Mouse (Mus musculus) left cerebral cortex, postnatal 4 days (tissue): ENCODE results near the gene Rps6ka1. TPM values are rescaled to one million over a fixed set of nuclear protein-coding genes. Genes with fewer than 3 reads are reported as not detected.
"Not testable (repeated sequence)": the region's sequence is repeated elsewhere in the genome, so short reads cannot be mapped to it uniquely, and the experiment has no call there.

Experiments used
- DNase-seq: peaks from one replicate; pipeline ENCODE4 v3.0.0-alpha.2; 2022
- intact Hi-C: fragments of 180-260 bp; cut with DNase I; formaldehyde crosslinking; loops from one replicate; pipeline ENCODE4 v1.15.1; 2025
- total RNA-seq, 2 experiments: library from RNA; stranded (reverse); gene quantifications; 2 replicates each; pipeline ENCODE4 v1.2.3; 2021

The Rps6ka1 gene
- total RNA-seq, result 10 to 100 TPM; 16.8 to 18.7 TPM

- peak; percentile 56 for DNase-seq
- intact Hi-C loops, result no loop called here
Measured at GRCm38 (mm10) chr4:133887672-133888453, at the start of gene Rps6ka1. Gene Rps6ka1, minus strand, starts transcription at chr4:133887797.

- intact Hi-C loops, result no loop called here
- DNase-seq, result no peak
Measured at GRCm38 (mm10) chr4:133931785-133932184, 44.2 kb upstream of the Rps6ka1 start.

GRCm38 (mm10) chr4:133931349-133931748 is 43.8 kb upstream of the Rps6ka1 start:
- DNase-seq, result no peak
- intact Hi-C loops, result no loop called here

GRCm38 (mm10) chr4:133929278-133929670 is 41.7 kb upstream of the Rps6ka1 start:
- no peak for DNase-seq
- intact Hi-C loops, result no loop called here

GRCm38 (mm10) chr4:133928576-133929277 is 41.1 kb upstream of the Rps6ka1 start:
- no peak for DNase-seq
- intact Hi-C loops, result no loop called here

- intact Hi-C loops, result no loop called here
- no peak for DNase-seq
Measured at GRCm38 (mm10) chr4:133925204-133925603, 37.6 kb upstream of the Rps6ka1 start.

GRCm38 (mm10) chr4:133923743-133924142 is 36.1 kb upstream of the Rps6ka1 start:
- intact Hi-C loops, result no loop called here
- no peak for DNase-seq

GRCm38 (mm10) chr4:133918093-133918825 is 30.7 kb upstream of the Rps6ka1 start:
- intact Hi-C loops, result loop anchor here (10.0 kb wide), 1 partner anchor 47 kb away; the partner anchor contains the start of gene Hmgn2
- DNase-seq, result not testable (repeated sequence)

GRCm38 (mm10) chr4:133911983-133912382 is 24.4 kb upstream of the Rps6ka1 start:
- intact Hi-C loops, result loop anchor here (10.0 kb wide), 1 partner anchor 53 kb away; the partner anchor contains the start of gene Hmgn2

GRCm38 (mm10) chr4:133910236-133911211 is 22.9 kb upstream of the Rps6ka1 start:
- intact Hi-C loops, result loop anchor here (10.0 kb wide), 1 partner anchor 54 kb away; the partner anchor contains the start of gene Hmgn2
- DNase-seq, result peak; percentile 95

More at GRCm38 (mm10) chr4:133911983-133912382, 24.4 kb upstream of the Rps6ka1 start:
- DNase-seq, result no peak

GRCm38 (mm10) chr4:133908051-133908450 is 20.5 kb upstream of the Rps6ka1 start:
- intact Hi-C loops, result no loop called here
- no peak for DNase-seq

GRCm38 (mm10) chr4:133907086-133907485 is 19.5 kb upstream of the Rps6ka1 start:
- DNase-seq, result no peak

GRCm38 (mm10) chr4:133906336-133906735 is 18.7 kb upstream of the Rps6ka1 start:
- intact Hi-C loops, result not testable (repeated sequence)

More at GRCm38 (mm10) chr4:133907086-133907485, 19.5 kb upstream of the Rps6ka1 start:
- intact Hi-C loops, result no loop called here

GRCm38 (mm10) chr4:133905167-133905566 is 17.6 kb upstream of the Rps6ka1 start:
- no peak for DNase-seq
- intact Hi-C loops, result no loop called here

More at GRCm38 (mm10) chr4:133906336-133906735, 18.7 kb upstream of the Rps6ka1 start:
- DNase-seq, result not testable (repeated sequence)

- intact Hi-C loops, result no loop called here
- no peak for DNase-seq
Measured at GRCm38 (mm10) chr4:133904326-133904725, 16.7 kb upstream of the Rps6ka1 start.

GRCm38 (mm10) chr4:133903372-133903771 is 15.8 kb upstream of the Rps6ka1 start:
- DNase-seq, result no peak

GRCm38 (mm10) chr4:133902510-133902909 is 14.9 kb upstream of the Rps6ka1 start:
- DNase-seq, result no peak
- intact Hi-C loops, result no loop called here

More at GRCm38 (mm10) chr4:133903372-133903771, 15.8 kb upstream of the Rps6ka1 start:
- intact Hi-C loops, result no loop called here

GRCm38 (mm10) chr4:133900887-133901286 is 13.3 kb upstream of the Rps6ka1 start:
- intact Hi-C loops, result no loop called here
- no peak for DNase-seq

GRCm38 (mm10) chr4:133900352-133900751 is 12.8 kb upstream of the Rps6ka1 start:
- no peak for DNase-seq
- intact Hi-C loops, result no loop called here
